20 mouse cellular contexts compared by ENCODE assay signal in genomic region chr19:37340495-37340894, GRCm38 (mm10). TPM values are rescaled to one million over a fixed set of nuclear protein-coding genes. Genes with fewer than 3 reads are reported as not detected.
DNase-seq lines count a peak whose midpoint lies in the region; ATAC-seq and TF ChIP-seq lines count a peak whose summit lies in the region.
"Had no signal": no experiment of that assay in that cellular context is flagged by ENCODE, and none has a peak within 500 bp of the region (broad histone marks: within the 10 kb centered on the region; RNA-seq: fewer than 3 reads in every experiment).

No protein-coding gene starts in this region.

- no peaks in the 10 kb centered on the region for H3K36me3 ChIP-seq in heart, embryonic 16.5 days (ENCODE audit: control insufficient read depth, insufficient read depth)
- H3K36me3 ChIP-seq in ES-Bruce4 (ENCODE audit: control insufficient read depth, insufficient read depth, low read length, poor library complexity, severe bottlenecking), result no peaks in the 10 kb centered on the region
- H3K36me3 ChIP-seq in thymus, adult 2 months (ENCODE audit: control insufficient read depth, insufficient read depth, low read length), result no peaks in the 10 kb centered on the region
- no peaks in the 10 kb centered on the region for H3K36me3 ChIP-seq in intestine, embryonic 16.5 days (ENCODE audit: control insufficient read depth, insufficient read depth, low read length)
- H3K36me3 ChIP-seq: embryonic facial prominence, embryonic 13.5 days; forebrain, embryonic 12.5 days; hindbrain, embryonic 12.5 days had no signal

- DNase-seq in heart, postnatal 10 days, result no peak
- DNase-seq in thymus, adult 2 months, result no peak
- no peak for DNase-seq in thymus, postnatal 14 days
- DNase-seq: adrenal gland, postnatal 14 days; cerebellum, adult 11-12 months; cerebellum, adult 9-10 months; cerebellum, postnatal 25 days; gastrocnemius, postnatal 14 days; heart, postnatal 4 days had no signal

- intact Hi-C loops in heart, postnatal 10 days (cut with DNase I), result no loop called here

- no peak overlapping the region for H3K4me2 ChIP-seq in heart, embryonic 16.5 days (ENCODE audit: low read depth, low read length)
- no peak overlapping the region for H3K4me2 ChIP-seq in intestine, embryonic 16.5 days (ENCODE audit: low read depth, low read length)
- H3K4me2 ChIP-seq: embryonic facial prominence, embryonic 13.5 days; forebrain, embryonic 12.5 days; hindbrain, embryonic 12.5 days had no signal

- no peak for TF ChIP-seq POLR2A in ES-Bruce4 (IDR thresholded peaks at IDR 0.05; ENCODE audit: insufficient read depth, low read length)
- no peak for TF ChIP-seq POLR2A in thymus, adult 2 months (IDR thresholded peaks at IDR 0.05; ENCODE audit: control insufficient read depth, extremely low read depth, insufficient read depth, low read length, poor library complexity)

- WGBS in heart, embryonic 16.5 days, result 72% methylated on average over 5 of the region's 5 CpGs
- WGBS in thymus, adult 2 months, result 67% methylated on average over 5 of the region's 5 CpGs
- 77% methylated on average over 5 of the region's 5 CpGs for WGBS in intestine, embryonic 16.5 days

- H3K4me1 ChIP-seq in heart, embryonic 16.5 days (ENCODE audit: control insufficient read depth, insufficient read depth, low read length), result peaks cover 20% of the 10 kb centered on the region
- H3K4me1 ChIP-seq in ES-Bruce4 (ENCODE audit: control insufficient read depth, insufficient read depth, low read length), result no peaks in the 10 kb centered on the region
- H3K4me1 ChIP-seq in thymus, adult 2 months (replicated peaks; ENCODE audit: control insufficient read depth, insufficient read depth, low read length), result 0 out of 2 replicates have a peak, but pooled peaks cover 2% of the 10 kb centered on the region
- peaks cover 3% of the 10 kb centered on the region; the same call in 1 of the 2 replicates for H3K4me1 ChIP-seq in intestine, embryonic 16.5 days (ENCODE audit: control insufficient read depth, insufficient read depth, low read length)
- H3K4me1 ChIP-seq: embryonic facial prominence, embryonic 13.5 days; forebrain, embryonic 12.5 days; hindbrain, embryonic 12.5 days had no signal

- H3K9ac ChIP-seq in heart, embryonic 16.5 days (ENCODE audit: low read length), result no peak overlapping the region
- no peak overlapping the region for H3K9ac ChIP-seq in ES-Bruce4 (ENCODE audit: low read depth, poor library complexity, severe bottlenecking)
- H3K9ac ChIP-seq in intestine, embryonic 16.5 days (ENCODE audit: low read depth, low read length), result no peak overlapping the region
- H3K9ac ChIP-seq: embryonic facial prominence, embryonic 13.5 days; forebrain, embryonic 12.5 days; hindbrain, embryonic 12.5 days had no signal

- no peak for TF ChIP-seq EP300 in ES-Bruce4 (IDR thresholded peaks at IDR 0.05; ENCODE audit: insufficient read depth, low read depth, low read length)

- H3K9me3 ChIP-seq in heart, embryonic 16.5 days (replicated peaks; ENCODE audit: control insufficient read depth, low read length), result no peaks in the 10 kb centered on the region
- H3K9me3 ChIP-seq in ES-Bruce4 (replicated peaks; ENCODE audit: control insufficient read depth, insufficient read depth, low read length, poor library complexity, severe bottlenecking), result no peaks in the 10 kb centered on the region
- H3K9me3 ChIP-seq in intestine, embryonic 16.5 days (ENCODE audit: control insufficient read depth, low read length), result no peaks in the 10 kb centered on the region
- H3K9me3 ChIP-seq: embryonic facial prominence, embryonic 13.5 days; forebrain, embryonic 12.5 days; hindbrain, embryonic 12.5 days had no signal

- peak overlapping the region; percentile 24; the same call in 1 of the 2 replicates for H3K27ac ChIP-seq in heart, embryonic 16.5 days (ENCODE audit: low read length)
- H3K27ac ChIP-seq in ES-Bruce4 (ENCODE audit: insufficient read depth, low read length), result peak overlapping the region; percentile 4; the same call in 1 of the 2 replicates
- no peak overlapping the region for H3K27ac ChIP-seq in thymus, adult 2 months (ENCODE audit: control insufficient read depth, insufficient read depth, low read length)
- no peak overlapping the region for H3K27ac ChIP-seq in intestine, embryonic 16.5 days (ENCODE audit: low read length)
- H3K27ac ChIP-seq: embryonic facial prominence, embryonic 13.5 days; forebrain, embryonic 12.5 days; hindbrain, embryonic 12.5 days had no signal

- TF ChIP-seq CTCF in ES-Bruce4 (IDR thresholded peaks at IDR 0.05; ENCODE audit: low read depth, low read length), result no peak
- no peak for TF ChIP-seq CTCF in thymus, adult 2 months (IDR thresholded peaks at IDR 0.05; ENCODE audit: borderline replicate concordance, control insufficient read depth, extremely low read depth, insufficient read depth, low read length, poor library complexity)

- no peak for ATAC-seq in heart, embryonic 16.5 days (replicated peaks; ENCODE audit: extremely low read depth, insufficient read depth, low FRiP score)
- peak; percentile 78 for ATAC-seq in granulocyte monocyte progenitor cell, adult 5-6 weeks (replicated peaks; ENCODE audit: poor library complexity, severe bottlenecking)
- ATAC-seq in intestine, embryonic 16.5 days, result no peak
- ATAC-seq: forebrain, embryonic 16.5 days; hindbrain, embryonic 16.5 days; inflammation-experienced regulatory T-cells, adult 6 months had no signal

- no peak overlapping the region for H3K4me3 ChIP-seq in heart, embryonic 16.5 days (ENCODE audit: low read length)
- H3K4me3 ChIP-seq in ES-Bruce4 (ENCODE audit: low read depth, low read length), result no peak overlapping the region
- no peak overlapping the region for H3K4me3 ChIP-seq in thymus, adult 2 months (ENCODE audit: control insufficient read depth, insufficient read depth, low read length)
- no peak overlapping the region for H3K4me3 ChIP-seq in intestine, embryonic 16.5 days (ENCODE audit: low read length)
- H3K4me3 ChIP-seq: embryonic facial prominence, embryonic 13.5 days; forebrain, embryonic 12.5 days; hindbrain, embryonic 12.5 days had no signal

- no peaks in the 10 kb centered on the region for H3K27me3 ChIP-seq in heart, embryonic 16.5 days (ENCODE audit: control insufficient read depth, insufficient read depth, low read length)
- no peaks in the 10 kb centered on the region for H3K27me3 ChIP-seq in ES-Bruce4 (ENCODE audit: control insufficient read depth, insufficient read depth, low read length, poor library complexity, severe bottlenecking)
- no peaks in the 10 kb centered on the region for H3K27me3 ChIP-seq in thymus, adult 2 months (ENCODE audit: control insufficient read depth, insufficient read depth, low read length)
- H3K27me3 ChIP-seq in intestine, embryonic 16.5 days (replicated peaks; ENCODE audit: control insufficient read depth, insufficient read depth, low read length), result no peaks in the 10 kb centered on the region
- H3K27me3 ChIP-seq: CH12.LX; embryonic facial prominence, embryonic 13.5 days; forebrain, embryonic 12.5 days; hindbrain, embryonic 12.5 days had no signal

RNA-seq across cellular contexts. Expression of gene Ide, which starts 2.8 kb away (rescaled TPM):
- polyA plus RNA-seq in heart, embryonic 16.5 days (2015; fragmentation: Nextera tagmentation; extraction: Ambion mirVana), result 81.9 and 85.6 TPM in 2 replicates
- 100 to 1,000 TPM; 109 to 147 TPM for total RNA-seq in heart, postnatal 10 days (2021)
- 137 and 147 TPM in 2 replicates for polyA plus RNA-seq in ES-Bruce4 (2011; ENCODE audit: insufficient read depth, insufficient read length, low read depth, missing spikeins)
- 108 and 131 TPM in 2 replicates for total RNA-seq in granulocyte monocyte progenitor cell, adult 5-6 weeks (2014; fragmentation: Nextera tagmentation)
- 95.3 and 125 TPM in 2 replicates for total RNA-seq in granulocyte monocyte progenitor cell, adult 5-6 weeks (2017)
- 19.8 and 21.4 TPM in 2 replicates for polyA plus RNA-seq in thymus, adult 2 months (2012; rRNA removed)
- 49.1 and 50.8 TPM in 2 replicates for polyA plus RNA-seq in intestine, embryonic 16.5 days (2015; fragmentation: Nextera tagmentation; extraction: Ambion mirVana)

RNA-seq across cellular contexts. Expression of gene Kif11, which starts 35.7 kb away (rescaled TPM):
- polyA plus RNA-seq in heart, embryonic 16.5 days (2015; fragmentation: Nextera tagmentation; extraction: Ambion mirVana), result 43.7 and 51.5 TPM in 2 replicates
- total RNA-seq in heart, postnatal 10 days (2021), result 10 to 100 TPM; 11.5 to 11.8 TPM
- 130 and 146 TPM in 2 replicates for polyA plus RNA-seq in ES-Bruce4 (2011; ENCODE audit: insufficient read depth, insufficient read length, low read depth, missing spikeins)
- 35.6 and 53.8 TPM in 2 replicates for total RNA-seq in granulocyte monocyte progenitor cell, adult 5-6 weeks (2014; fragmentation: Nextera tagmentation)
- total RNA-seq in granulocyte monocyte progenitor cell, adult 5-6 weeks (2017), result 155 and 184 TPM in 2 replicates
- 22.5 and 29.0 TPM in 2 replicates for polyA plus RNA-seq in thymus, adult 2 months (2012; rRNA removed)
- polyA plus RNA-seq in intestine, embryonic 16.5 days (2015; fragmentation: Nextera tagmentation; extraction: Ambion mirVana), result 37.3 and 40.4 TPM in 2 replicates

Comparison
In these comparisons a context has a peak if more than half of its experiments do, and no peak if none do; other contexts are left out.
1. H3K27ac ChIP-seq: peak in heart, embryonic 16.5 days (single experiment) and ES-Bruce4 (single experiment); none in thymus, adult 2 months (single experiment) and intestine, embryonic 16.5 days (single experiment).